Mouse (Mus musculus): ENCODE results near the gene Kif26a.

GRCm38 (mm10) chr12:112226238-112226637, 80.2 kb downstream of the Kif26a start:
- TF ChIP-seq POLR2A (IDR thresholded peaks at IDR 0.05; ENCODE audit: insufficient read depth, low read depth, low read length) (no peak), EP300 (IDR thresholded peaks at IDR 0.05; ENCODE audit: insufficient read depth, low read depth, low read length) (no peak), CTCF (IDR thresholded peaks at IDR 0.05) (no peak)
